Mouse (Mus musculus): ENCODE results near the gene 1700012B09Rik.

The 1700012B09Rik gene

DNA sequence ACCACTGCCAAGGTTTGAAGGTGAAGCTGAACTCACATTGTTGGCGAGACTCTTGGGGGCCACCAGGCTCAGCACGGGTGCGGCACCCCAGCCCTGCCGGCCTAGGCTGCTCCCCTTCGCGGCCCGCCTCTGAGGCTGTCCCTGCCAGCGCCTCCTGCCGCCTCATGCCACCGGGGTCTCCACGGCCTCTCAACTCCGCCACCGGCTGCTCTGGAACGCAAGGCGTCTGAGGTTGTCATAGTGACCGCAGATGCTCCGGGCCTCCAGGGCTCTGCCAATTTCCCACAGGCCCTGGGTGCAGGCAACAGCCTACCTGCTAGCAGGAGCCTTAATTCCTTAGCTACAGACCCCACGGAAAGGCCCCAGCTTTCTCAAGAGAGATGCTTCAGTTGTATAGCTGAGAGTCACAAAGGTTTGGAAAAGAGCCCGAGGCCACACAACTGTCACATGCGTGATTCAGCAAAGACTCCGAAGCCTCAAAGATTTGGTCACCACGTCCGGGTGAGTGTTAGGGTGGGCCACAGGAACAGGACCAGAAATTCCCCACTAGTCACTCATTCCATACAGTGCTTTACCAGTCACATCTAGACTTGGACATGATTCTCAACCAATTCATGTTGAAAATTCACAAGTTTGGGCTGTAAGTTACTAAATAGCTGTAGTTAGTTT, at the start of gene 1700012B09Rik:
TSS of gene 1700012B09Rik (minus strand) at position 228 of the 669 bp plus-strand sequence.
- DNase-seq: no peak

DNA sequence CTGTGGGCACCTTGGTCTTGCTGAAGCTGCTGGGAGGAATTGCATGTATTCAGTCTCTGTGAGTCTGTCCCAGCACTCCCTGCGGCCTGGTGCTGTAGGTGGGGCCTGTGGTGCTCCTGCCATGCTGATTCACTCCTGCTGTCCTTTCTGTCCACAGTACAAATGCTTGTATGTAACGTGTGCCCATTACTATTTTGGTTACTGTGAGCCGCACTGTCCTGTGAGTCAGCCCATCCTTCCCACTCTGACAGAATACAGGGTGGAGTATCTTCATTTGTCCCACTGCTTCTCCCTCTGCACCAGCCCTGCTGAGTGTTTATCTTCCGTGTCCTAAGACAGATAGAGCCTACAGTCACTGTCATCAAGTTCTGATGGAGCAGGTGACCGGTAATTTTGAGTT, 39.3 kb upstream of the 1700012B09Rik start:
- DNase-seq: no peak

DNA sequence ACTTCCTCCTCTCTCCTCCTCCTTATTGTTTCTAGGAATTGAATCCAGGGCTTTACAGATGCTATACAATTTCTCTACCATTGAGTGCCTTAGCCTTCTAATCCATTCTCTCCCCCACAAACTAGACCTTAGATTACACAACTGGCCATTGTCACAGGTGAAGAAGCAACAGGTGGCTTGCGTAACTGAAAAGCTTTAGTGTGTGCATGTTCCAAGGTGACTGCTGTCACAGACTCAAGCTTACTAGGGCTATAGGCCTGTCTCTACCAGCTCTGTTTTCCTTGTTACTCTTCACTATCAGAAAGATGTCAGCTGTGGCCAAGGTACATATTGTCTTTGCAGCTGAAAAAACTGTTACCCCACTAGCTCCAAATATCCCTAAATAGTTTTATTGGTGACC, 36.0 kb upstream of the 1700012B09Rik start:
- no peak for DNase-seq

DNA sequence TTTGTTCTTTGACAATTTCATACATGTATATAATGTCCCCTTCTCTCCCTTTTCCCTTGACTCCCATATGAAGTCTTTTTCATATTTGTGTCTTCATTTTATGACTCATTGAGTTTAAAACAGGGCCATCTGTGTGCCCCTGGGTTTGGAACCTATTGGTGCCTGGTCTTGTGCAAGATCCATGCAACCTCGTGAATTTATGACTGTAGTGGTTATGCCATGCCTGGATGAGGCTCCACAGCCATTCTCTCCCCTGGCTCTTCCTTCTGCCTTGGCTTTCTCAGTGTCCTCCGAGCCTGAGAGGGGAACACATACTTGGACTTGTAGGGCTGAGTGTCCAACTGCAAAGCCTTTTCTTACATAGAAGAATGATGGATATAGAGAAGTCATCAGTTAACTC, 34.9 kb upstream of the 1700012B09Rik start:
- DNase-seq: no peak

DNA sequence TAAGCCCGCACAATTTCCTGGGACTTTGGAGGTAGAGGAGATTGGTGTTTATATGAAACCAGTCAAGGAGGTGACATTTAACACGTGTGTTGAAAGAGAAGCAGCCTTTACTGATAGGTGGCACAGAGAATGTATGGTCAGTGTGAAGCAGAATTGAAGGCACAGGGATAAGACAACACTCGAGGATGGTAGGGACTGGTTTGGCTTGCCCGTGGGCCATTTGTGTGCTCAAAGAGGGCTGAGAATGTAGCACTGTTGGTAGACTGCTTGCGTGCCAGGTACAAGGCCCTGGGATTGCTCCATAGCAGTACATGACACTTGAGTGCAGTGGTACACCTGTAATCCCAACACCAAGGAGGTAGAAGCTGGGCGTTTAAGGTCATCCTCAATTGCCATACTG, 16.5 kb upstream of the 1700012B09Rik start:
- no peak for DNase-seq

DNA sequence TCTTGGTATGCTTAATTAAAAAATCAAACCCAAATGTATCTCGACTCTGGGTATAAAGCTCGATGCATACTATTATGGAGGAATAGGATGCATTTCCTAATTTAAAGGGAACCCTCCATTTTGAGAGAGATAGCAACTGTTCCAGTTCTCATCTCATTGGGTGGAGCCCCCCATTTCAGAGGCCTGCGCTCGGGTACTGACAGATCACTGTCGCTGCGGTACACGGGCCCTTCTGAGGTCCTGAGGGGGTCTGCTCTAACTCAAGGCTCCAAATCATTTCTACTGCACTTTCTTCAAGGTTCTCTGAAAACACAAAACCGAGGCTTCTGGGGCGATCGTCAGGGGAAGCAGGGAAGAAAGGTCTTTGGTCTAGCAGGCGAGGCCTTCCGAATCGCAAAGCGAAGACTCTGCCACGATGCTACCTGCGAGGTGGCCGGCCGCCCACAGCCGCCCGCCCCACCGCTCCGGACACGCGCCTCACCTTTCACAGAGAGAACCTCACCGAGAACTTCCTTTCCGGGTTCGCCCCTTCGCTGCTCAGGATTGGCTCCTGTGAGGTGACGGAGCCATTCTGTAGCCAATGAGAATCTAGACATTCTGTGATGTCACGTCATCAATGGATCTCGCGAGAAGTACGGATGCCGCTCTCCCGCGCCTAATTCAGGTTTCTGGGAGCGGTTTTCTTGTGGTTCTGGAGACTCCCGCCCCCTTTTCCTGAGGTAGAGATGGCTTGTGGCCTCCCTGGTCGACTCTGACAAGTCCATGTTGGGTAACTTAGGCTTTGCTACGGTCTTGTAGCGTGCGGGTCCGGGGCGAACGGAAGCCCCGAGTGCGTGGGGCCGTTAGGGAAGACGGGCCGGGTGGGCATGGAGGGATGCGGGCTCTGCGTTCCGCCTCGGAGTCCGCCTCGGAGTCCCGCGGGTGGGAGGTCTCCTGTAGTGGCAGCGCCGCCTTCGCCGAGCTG, 13.5 kb upstream of the 1700012B09Rik start, which contains the start of the genes Mre11a and Ankrd49:
TSS of gene Mre11a (plus strand) at position 616 of the 964 bp plus-strand sequence.
TSS of gene Ankrd49 (minus strand) at position 818 of the 964 bp plus-strand sequence.
- DNase-seq: peak; percentile 94

DNA sequence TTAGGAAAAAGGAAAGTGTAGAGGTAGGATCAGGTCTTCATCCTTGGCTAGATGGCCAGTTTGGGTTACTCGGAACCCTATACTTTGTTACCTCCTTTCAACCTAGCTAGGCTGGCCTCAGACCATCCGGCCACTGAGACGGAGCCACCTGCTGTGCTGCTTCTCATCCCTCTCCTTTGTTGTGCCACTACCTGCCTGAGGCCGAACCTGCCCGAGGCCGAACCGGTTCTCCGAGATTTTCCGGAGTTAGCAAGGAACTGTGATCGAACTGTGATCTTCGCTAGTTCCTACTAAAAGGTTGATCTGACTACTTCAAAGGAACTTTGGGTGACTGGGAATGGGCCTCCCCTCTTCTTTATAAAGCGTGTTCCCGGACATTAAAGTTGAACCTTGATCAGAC, 7.5 kb upstream of the 1700012B09Rik start:
- DNase-seq: no peak

DNA sequence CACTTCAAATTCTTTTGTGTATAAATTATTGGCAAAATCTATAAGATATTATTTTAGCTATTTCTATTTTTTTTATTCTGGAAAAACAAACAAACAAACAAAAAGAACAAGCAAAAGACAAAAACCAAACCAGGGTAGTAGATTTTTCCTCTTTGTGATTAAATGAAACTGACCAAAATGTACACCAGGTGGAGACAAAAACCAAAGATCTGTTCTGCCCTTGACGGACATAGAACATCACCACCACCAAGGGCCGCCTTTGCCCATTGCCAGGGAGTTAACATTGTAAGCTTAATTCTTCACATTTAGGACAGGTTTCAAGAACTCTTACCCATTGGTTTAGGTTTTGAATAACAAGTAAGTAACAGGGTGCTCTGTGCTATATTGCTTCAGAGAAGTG, 3.0 kb upstream of the 1700012B09Rik start:
- no peak for DNase-seq

DNA sequence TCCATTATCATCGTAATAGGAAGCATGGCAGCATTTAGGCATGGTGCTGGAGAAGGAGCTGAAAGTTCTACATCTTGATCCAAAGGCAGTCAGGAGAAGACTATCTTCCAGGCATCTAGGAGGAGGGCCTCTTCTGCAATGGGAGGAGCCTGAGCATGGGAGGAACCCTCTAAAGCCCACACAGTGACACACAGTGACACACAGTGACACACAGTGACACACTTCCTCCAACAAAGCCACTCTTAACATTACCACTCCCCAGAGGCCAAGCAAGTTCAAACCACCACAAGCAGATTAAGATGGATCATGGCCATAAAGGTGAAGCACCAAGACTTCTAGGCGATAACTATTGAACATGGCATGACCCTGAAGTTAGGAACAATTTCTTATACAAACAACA, 1.2 kb upstream of the 1700012B09Rik start:
- DNase-seq: no peak

DNA sequence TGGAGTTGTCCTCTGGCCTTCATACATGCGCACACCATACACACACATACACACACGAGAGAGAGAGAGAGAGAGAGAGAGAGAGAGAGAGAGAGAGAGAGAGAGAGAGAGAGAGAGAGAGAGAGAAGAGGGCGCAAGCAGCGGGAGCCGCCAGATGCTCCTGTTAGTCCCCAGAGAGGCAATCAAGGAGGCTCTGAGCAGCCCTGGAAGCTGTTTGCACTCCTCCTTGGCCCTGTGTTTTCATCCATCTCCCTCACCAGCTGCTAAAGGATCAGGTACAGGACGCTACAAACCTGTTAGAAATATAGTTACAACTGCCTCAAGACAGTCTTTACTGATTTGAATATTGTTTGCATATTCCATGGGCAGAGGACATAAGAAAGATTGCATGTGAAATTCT, 1.0 kb downstream of the 1700012B09Rik start:
- DNase-seq: no peak

DNA sequence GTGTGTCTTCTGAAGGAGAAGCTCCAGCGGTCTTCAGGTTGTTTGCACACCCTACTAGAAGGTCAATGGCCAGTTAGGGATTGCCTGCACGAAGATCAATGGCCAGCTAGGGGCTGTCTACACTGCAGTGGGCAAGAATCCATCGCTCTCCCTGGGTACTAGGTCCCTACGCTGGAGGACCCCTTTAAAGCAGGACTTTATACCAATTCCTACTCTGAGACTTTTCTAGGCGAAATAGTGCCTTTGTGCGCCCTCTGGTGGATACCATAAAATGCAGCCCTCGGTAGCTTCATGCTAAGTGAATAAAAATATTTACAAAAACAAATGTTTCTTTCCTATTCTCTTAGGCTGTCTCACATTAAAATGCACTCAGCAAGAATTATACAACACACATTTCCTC, 6.1 kb downstream of the 1700012B09Rik start:
- DNase-seq: peak; percentile 53

DNA sequence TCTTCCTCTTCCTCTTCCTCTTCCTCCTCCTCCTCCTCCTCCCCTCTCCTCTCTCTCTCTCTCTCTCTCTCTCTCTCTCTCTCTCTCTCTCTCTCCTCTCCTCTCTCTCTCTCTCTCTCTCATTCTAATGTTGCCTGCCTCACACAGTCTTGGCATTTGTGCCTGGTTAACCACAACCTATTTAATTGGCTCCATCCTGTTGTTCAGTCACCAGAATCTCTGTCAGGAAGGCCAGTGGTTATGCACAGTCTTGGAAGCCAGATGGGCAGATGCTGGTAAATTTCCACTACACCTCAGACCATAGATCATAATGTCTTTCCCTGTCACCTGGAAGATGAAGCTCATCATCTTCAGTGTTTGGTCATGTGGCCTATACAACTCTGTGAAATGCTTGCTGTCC, 11.6 kb downstream of the 1700012B09Rik start:
- no peak for DNase-seq

DNA sequence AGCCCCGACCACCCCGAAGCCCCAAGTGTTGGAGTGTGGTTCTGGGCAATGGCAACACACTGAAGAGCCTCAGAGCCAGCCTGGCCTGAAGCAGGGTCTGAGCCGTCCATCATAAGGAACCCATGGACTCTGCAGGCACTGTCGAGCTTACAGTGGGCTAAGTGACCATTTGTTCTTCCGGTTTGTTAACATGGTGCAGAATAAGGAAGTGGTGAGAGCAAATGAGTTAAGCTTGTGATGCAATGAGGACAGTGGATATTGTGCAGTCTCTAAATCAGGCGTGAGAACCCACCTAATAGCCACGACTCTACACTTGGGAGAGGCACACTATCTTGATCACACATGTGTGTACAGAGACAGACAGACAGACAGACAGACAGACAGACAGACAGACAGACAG, 12.2 kb downstream of the 1700012B09Rik start:
- DNase-seq: no peak

DNA sequence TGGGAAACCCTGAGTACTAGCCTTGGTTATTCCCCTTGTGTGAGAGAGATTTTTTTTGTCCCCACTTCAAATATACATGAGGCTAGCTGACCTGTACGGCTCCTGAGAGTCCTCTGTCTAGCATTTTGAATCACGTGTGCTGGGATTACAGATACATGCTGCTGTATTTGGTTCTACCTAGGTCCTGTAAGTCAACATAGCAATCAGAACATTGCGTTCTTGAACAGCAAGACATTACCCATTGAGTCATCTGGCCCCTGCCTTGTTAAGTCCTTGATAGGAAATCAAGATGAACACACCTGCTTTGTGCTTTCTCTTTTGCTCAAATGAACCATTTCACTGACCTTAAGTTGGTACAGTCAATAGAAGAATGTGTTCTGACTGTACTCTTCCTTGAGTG, 16.4 kb downstream of the 1700012B09Rik start:
- no peak for DNase-seq

DNA sequence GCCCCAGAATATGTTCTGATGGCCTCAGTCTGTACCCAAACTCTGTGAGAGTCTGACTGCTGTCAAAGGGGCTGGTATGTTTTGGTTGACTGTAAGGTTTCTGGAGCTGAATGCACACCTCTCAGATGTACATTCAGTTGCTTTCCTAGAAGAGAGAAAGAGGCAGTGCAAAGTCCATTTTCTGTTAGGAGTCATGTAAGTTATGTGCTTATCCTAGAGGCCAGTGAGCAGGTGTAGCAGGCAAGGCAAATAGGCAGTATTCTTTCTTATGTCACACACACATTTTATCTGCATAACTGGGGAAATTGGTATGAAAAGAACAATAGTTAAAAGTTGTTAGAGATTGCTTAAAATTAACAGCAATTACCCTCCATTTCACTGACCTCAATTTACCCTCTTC, 16.9 kb downstream of the 1700012B09Rik start:
- DNase-seq: no peak

DNA sequence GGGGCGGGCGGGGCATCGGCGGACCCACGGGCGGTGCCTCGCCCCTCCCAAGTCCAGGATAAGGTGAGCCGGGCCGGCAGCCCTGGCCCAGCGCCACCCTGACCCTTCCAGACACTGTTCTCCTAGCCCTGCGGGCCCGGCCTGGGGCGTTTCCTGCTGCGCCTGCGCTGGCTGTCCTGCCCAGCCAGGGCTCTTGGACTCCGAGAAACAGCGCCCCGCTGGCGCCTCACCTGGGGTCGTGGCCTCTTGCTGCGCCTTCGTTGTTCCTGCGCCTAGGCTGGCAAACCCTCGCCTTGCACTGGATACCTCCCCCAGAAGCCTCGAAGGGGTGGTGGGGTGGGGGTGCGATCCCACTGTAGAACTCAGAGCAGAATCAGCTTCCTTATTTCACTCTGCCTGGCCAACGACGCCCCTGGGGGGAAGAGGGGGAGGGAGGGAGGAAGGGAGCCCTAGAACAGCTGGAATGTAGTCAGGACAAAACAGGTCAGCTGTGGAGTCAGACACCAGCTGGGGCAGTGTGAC, 18.8 kb downstream of the 1700012B09Rik start, which contains the start of gene Fut4:
TSS of gene Fut4 (minus strand) at position 393 of the 522 bp plus-strand sequence.
- peak; percentile 75 for DNase-seq

DNA sequence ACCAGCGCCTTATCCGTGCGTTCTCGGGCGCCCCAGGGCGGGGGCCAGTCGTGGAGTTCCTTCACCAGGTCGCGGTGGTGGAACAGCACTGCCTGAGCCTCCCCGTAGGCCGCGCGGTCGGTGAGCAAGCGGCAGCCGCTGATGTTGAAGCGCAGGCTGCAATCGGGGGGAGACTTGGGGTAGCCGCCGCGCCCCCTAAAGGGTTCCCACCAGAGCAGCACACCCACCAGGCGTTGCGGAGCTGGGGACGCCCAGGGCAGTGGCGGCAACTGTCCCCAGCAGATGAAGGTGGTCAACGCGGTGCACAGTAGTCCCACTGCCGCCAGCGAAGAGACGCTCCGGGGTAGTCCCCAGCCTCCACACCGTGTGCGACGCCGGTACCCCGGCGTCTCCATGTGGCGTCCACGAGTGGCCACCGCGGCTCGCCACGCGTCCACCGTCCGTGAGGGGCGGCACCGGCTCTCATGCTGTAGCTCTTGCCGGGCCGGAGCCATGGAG, 19.3 kb downstream of the 1700012B09Rik start:
- peak; percentile 18 for DNase-seq

DNA sequence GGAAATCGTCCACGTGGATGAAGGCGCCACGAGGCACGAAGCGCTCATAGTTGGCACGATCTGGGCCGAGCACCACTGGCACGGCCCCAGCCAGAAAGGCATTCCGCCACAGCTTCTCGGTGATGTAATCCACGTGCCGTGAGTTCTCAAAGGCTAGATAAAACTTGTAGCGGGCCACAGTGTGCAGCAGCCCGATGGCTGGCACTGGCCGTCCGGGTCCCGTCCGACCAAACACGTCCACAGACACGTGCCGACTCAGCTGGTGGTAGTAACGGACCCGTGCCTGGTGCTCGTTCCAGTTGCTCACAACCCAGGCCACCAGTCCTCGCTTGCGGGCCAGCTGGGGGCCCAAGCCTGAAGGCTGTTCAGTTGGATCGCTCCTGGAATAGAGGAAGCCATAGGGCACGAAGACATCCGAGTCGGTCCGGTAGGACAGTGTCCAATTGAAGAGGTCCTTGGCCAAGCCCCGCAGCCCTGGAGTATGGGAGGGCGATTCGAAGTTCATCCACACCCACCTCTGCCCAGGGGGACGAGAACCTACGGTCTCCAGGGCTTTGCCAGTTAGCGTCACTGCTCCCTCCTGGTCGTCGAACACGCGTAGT, 19.8 kb downstream of the 1700012B09Rik start:
- no peak for DNase-seq

DNA sequence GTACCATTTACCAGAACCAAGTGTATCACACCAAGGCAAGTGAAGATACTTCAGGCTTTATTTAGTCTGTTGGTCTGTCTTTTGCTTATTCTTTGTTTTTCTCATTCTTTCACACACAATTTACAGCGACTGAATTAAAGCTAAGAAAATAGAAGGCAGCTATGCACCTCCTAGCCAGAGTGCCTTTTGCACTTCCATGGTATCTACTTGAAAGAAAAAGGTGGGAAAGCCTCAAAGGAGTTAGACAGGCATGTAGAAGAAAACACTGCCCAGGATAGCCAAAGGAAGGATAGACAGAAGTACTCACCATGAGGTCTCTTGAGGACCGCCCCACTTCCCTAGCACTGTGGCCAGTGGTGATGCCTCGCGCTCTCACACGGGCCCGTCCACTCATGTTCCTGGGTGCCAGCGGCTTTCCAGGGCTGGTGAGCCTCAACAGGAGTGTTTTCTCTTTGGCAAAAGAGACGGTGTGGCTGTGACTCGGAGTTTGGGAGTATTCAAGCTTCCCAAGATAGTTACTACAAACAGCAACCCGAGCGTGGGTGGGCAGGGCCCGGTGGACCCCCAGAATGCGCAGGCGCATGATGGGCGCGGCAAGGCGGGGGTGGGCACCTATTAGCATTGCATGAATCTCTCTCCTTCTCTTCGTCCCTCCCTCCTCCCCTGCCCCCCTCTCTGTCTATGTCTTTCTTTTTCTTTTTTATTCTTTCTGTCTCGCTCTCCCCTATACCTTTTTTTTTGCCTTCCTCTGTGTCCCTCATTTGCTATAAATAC, 30.5 kb downstream of the 1700012B09Rik start, which contains the start of gene Piwil4:
TSS of gene Piwil4 (minus strand) at position 583 of the 774 bp plus-strand sequence.
- DNase-seq: no peak

DNA sequence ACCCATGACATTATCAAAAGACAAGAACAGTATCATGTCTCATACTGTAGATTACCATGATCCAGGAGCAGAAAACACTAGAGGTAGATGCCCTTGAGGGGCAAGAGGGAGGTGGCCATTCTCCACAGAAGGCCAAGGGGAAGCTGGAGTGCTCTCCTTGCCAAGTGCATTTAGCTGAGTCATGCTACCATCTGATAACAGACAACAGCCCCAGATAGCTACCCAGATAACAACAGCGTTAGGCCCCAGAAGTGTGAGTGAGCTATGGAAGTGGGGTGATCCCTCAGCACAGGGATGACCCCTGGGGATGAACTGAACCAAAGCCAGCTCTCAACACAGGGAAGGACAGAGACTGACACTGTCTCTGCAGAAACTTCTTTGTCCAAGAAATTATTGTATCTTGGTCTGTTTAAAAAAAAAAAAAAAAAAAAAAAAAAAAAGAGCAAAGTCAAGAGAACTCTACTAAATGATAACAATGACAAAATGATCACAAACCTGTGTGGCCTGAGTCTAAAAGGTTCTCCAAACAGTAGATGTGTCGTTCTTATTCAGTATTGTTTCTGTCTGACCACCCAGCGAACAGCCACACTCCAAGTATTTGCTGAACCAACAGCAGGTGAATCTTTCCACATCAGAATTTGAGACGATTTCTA, 31.2 kb downstream of the 1700012B09Rik start:
- DNase-seq: no peak

DNA sequence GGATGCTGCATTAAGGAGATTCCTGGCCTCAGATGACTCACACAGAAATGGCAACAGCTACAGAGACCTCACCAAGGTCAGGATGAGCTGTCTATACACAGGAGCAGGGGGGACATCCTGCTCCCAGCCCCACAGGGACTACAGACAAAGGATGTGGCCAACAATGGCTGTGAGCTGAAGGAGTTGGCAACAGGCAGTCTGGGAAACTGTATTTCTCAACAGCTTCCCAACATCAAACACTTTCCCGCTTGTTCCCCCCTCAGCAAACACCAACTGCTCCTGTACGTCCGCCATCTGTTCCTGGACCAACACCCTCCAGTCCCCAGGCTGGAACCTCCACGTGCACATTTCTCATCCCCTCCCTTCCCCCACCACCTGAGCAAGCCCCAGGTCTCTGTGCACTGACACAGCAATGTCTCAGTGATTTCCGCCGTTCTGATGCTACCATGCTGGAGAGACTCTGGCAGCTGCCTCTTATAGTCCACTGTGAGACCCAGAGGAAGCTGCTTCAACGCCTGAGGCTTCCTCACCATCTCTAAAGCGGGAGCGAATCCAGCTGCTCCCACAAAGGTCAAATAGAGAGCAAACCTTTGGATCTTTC, 39.8 kb downstream of the 1700012B09Rik start:
- peak; percentile 13 for DNase-seq
